In genomic region chr9:120011533-120011932, GRCm38 (mm10) we compare ENCODE assay signal across 8 mouse cellular contexts. TPM values are rescaled to one million over a fixed set of nuclear protein-coding genes. Genes with fewer than 3 reads are reported as not detected.
DNase-seq lines count a peak whose midpoint lies in the region; ATAC-seq lines count a peak whose summit lies in the region.

No protein-coding gene starts in this region.

- WGBS in embryonic facial prominence, embryonic 12.5 days: under 1% methylated on average over 10 of the region's 10 CpGs
- 2% methylated on average over 10 of the region's 10 CpGs for WGBS in heart, embryonic 11.5 days (ENCODE audit: insufficient replicate concordance)
- WGBS in liver, embryonic 12.5 days (ENCODE audit: insufficient replicate concordance): under 1% methylated on average over 10 of the region's 10 CpGs

- H3K27me3 ChIP-seq in embryonic facial prominence, embryonic 12.5 days: no peaks in the 10 kb centered on the region
- no peaks in the 10 kb centered on the region for H3K27me3 ChIP-seq in heart, embryonic 11.5 days (ENCODE audit: control insufficient read depth, insufficient read depth, low read length)
- peaks cover 20% of the 10 kb centered on the region for H3K27me3 ChIP-seq in liver, embryonic 12.5 days (replicated peaks)

- H3K4me3 ChIP-seq in embryonic facial prominence, embryonic 12.5 days: peak overlapping the region; percentile 38
- peak overlapping the region; percentile 41 for H3K4me3 ChIP-seq in heart, embryonic 11.5 days (ENCODE audit: low read depth, low read length)
- H3K4me3 ChIP-seq in liver, embryonic 12.5 days: peak overlapping the region; percentile 47

- no peaks in the 10 kb centered on the region for H3K9me3 ChIP-seq in embryonic facial prominence, embryonic 12.5 days
- H3K9me3 ChIP-seq in heart, embryonic 11.5 days (replicated peaks; ENCODE audit: control insufficient read depth, low read length): no peaks in the 10 kb centered on the region
- H3K9me3 ChIP-seq in liver, embryonic 12.5 days (replicated peaks): peaks cover 7% of the 10 kb centered on the region; the same call in 1 of the 2 replicates

- no peaks in the 10 kb centered on the region for H3K36me3 ChIP-seq in embryonic facial prominence, embryonic 12.5 days
- H3K36me3 ChIP-seq in heart, embryonic 11.5 days (ENCODE audit: control insufficient read depth, insufficient read depth, low read length): peaks cover 12% of the 10 kb centered on the region
- H3K36me3 ChIP-seq in liver, embryonic 12.5 days: no peaks in the 10 kb centered on the region

- H3K4me1 ChIP-seq in embryonic facial prominence, embryonic 12.5 days: no peaks in the 10 kb centered on the region
- peaks cover 14% of the 10 kb centered on the region for H3K4me1 ChIP-seq in heart, embryonic 11.5 days (ENCODE audit: control insufficient read depth, insufficient read depth, low read length)
- H3K4me1 ChIP-seq in liver, embryonic 12.5 days: peaks cover 18% of the 10 kb centered on the region

- H3K4me2 ChIP-seq in embryonic facial prominence, embryonic 12.5 days (replicated peaks): peak overlapping the region; percentile 81
- peak overlapping the region; percentile 76 for H3K4me2 ChIP-seq in heart, embryonic 11.5 days
- H3K4me2 ChIP-seq in liver, embryonic 12.5 days: peak overlapping the region; percentile 82

- 0 out of 2 replicates have a peak overlapping the region, but pooled peaks have one; percentile 59 for H3K27ac ChIP-seq in embryonic facial prominence, embryonic 12.5 days
- peak overlapping the region; percentile 77 for H3K27ac ChIP-seq in heart, embryonic 11.5 days (ENCODE audit: low read depth, low read length)
- peak overlapping the region; percentile 27; the same call in 1 of the 2 replicates for H3K27ac ChIP-seq in liver, embryonic 12.5 days

- DNase-seq in B cell, adult 2 months: peak; percentile 78 to 80
- DNase-seq in adrenal gland, adult 8-10 months: peak; percentile 88
- peak; percentile 81 for DNase-seq in kidney, postnatal 10 days
- peak; percentile 50 to 68 for DNase-seq in natural killer cell, adult 2 months (ENCODE audit: low spot score in 2 of 2)
- peak; percentile 80 for DNase-seq in telencephalon, adult 2 months (ENCODE audit: low read depth, low spot score)

- no peak overlapping the region for H3K9ac ChIP-seq in embryonic facial prominence, embryonic 12.5 days
- H3K9ac ChIP-seq in heart, embryonic 11.5 days (ENCODE audit: low read depth, low read length): peak overlapping the region; percentile 29
- H3K9ac ChIP-seq in liver, embryonic 12.5 days: no peak overlapping the region

- peak; percentile 13; the same call in 1 of the 2 replicates for ATAC-seq in embryonic facial prominence, embryonic 12.5 days (ENCODE audit: insufficient number of reproducible peaks, insufficient read depth, low FRiP score, low TSS enrichment)
- peak; percentile 20; the same call in 1 of the 2 replicates for ATAC-seq in heart, embryonic 11.5 days (replicated peaks; ENCODE audit: insufficient number of reproducible peaks, low FRiP score, low TSS enrichment)
- ATAC-seq in liver, embryonic 12.5 days: 0 out of 2 replicates have a peak, but pooled peaks have one; percentile 36

RNA-seq across cellular contexts. Expression of gene Xirp1, which starts 11.9 kb away (rescaled TPM):
- total RNA-seq in adrenal gland, adult 8-10 months (2022): under 1 TPM; 0.06 to 0.16 (median 0.10) TPM
- polyA plus RNA-seq in embryonic facial prominence, embryonic 12.5 days (2016; fragmentation: Nextera tagmentation; extraction: Ambion mirVana): 0.33 and 0.37 TPM in 2 replicates
- 38.2 and 64.5 TPM in 2 replicates for polyA plus RNA-seq in heart, embryonic 11.5 days (2014; fragmentation: Nextera tagmentation; extraction: Ambion mirVana)
- polyA plus RNA-seq in liver, embryonic 12.5 days (2016; fragmentation: Nextera tagmentation; extraction: Ambion mirVana): 0.02 and 0.07 TPM in 2 replicates

RNA-seq across cellular contexts. Expression of gene Csrnp1, which starts 27.1 kb away (rescaled TPM):
- 10 to 100 TPM in 3 of 4 experiments, 1 to 10 TPM in 1; 7.7 to 69.5 (median 16.0) TPM for total RNA-seq in adrenal gland, adult 8-10 months (2022)
- polyA plus RNA-seq in embryonic facial prominence, embryonic 12.5 days (2016; fragmentation: Nextera tagmentation; extraction: Ambion mirVana): 3.4 and 4.6 TPM in 2 replicates
- polyA plus RNA-seq in heart, embryonic 11.5 days (2014; fragmentation: Nextera tagmentation; extraction: Ambion mirVana): 3.3 and 4.2 TPM in 2 replicates
- polyA plus RNA-seq in liver, embryonic 12.5 days (2016; fragmentation: Nextera tagmentation; extraction: Ambion mirVana): 1.5 and 1.9 TPM in 2 replicates

RNA-seq across cellular contexts. Expression of gene Cx3cr1, which starts 58.1 kb away (rescaled TPM):
- 10 to 100 TPM in 2 of 4 experiments, 1 to 10 TPM in 2; 5.7 to 18.2 (median 12.4) TPM for total RNA-seq in adrenal gland, adult 8-10 months (2022)
- 7.5 and 8.0 TPM in 2 replicates for polyA plus RNA-seq in embryonic facial prominence, embryonic 12.5 days (2016; fragmentation: Nextera tagmentation; extraction: Ambion mirVana)
- polyA plus RNA-seq in heart, embryonic 11.5 days (2014; fragmentation: Nextera tagmentation; extraction: Ambion mirVana): 2.3 and 3.1 TPM in 2 replicates
- 5.4 and 6.0 TPM in 2 replicates for polyA plus RNA-seq in liver, embryonic 12.5 days (2016; fragmentation: Nextera tagmentation; extraction: Ambion mirVana)

Comparison
In these comparisons a context has a peak if more than half of its experiments do, and no peak if none do; other contexts are left out.
1. Peak in every context shown above with its lines: DNase-seq, ATAC-seq, H3K4me3 ChIP-seq and H3K27ac ChIP-seq.
2. H3K27ac ChIP-seq: peak in every context shown above with its lines; median percentile 77 in heart, embryonic 11.5 days; 59 in embryonic facial prominence, embryonic 12.5 days; 27 in liver, embryonic 12.5 days.
3. RNA of gene Xirp1, which starts 11.9 kb away (polyA plus RNA-seq): 38.2 to 64.5 TPM in heart, embryonic 11.5 days; 0.33 to 0.37 TPM in embryonic facial prominence, embryonic 12.5 days and 0.02 to 0.07 TPM in liver, embryonic 12.5 days; every median in the first group is over 10 times any median in the second.